Mouse (Mus musculus) yolk sac, embryonic 10.5 days (tissue): ENCODE results near the gene Tigd2.
"Not testable (repeated sequence)": the region's sequence is repeated elsewhere in the genome, so short reads cannot be mapped to it uniquely, and the experiment has no call there.

ENCODE experiments used
- DNase-seq: peaks from one replicate; pipeline ENCODE4 v3.0.0-alpha.2; 2017; ENCODE audit warnings: low spot score

Gene Tigd2

DNA sequence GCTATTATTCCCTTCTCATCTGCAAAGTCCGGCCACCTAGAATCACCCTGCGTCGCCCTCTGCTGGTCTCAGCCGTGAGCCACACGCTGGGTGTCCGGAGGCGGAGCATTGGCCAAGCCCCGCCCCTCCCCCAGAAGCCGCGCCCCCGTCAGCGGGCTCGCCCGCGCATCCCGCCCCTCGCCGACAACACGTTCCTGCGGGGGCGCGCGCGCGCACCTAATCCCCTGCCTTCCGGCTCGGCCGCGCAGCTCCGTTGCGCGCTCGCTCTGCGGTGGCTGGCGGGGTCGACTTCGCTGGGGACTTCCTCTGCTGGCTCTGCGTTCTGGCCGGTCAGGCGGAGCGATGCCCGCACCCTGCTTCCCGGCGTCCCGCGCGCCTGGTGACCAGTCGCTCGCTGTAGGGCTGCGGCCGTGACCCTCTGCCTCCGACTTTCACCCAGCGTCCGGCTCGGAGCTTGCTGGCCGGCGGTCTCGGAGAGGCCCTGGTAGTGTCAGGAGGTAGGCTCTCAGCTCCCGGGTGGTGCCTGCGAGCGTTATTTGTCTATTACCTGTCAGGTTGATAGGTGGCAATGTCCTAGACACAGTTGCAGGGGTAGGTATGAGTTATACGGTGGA lies at the start of gene Tigd2:
Gene Tigd2 (plus strand): TSS at position 186 of the 614 bp plus-strand sequence.
- peak; percentile 91 for DNase-seq

DNA sequence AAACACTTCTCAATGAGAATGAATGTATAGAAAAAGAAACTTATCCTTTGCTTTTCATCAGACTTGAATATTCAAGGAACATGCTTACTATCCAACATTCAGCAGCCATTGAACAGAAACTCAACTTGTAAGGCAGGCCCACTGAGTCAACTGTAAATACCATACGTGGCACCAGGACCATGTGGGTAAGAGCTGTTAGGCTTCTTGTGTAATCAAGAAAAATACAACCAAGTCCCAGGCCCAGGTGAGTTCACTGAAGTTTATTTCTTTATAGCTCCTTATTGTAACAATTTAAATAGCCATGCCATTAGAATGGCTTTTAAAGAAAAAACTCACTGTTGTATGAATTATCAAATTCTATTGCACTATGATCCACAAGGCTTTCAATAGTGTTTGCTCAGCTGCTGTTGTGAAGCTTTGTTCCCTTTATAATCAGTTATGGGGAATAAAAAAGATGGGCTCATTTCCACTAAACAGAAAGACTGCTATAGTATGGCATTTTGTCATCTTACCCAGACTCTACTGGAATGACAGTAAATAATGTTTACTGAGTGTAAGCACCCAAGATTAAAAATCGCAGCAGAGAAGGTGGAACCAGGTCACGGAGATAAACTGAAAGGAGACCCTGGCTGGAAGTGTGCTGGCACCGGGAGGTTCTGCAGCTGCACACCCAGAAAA lies 46.7 kb upstream of the Tigd2 start:
- DNase-seq, result no peak

DNA sequence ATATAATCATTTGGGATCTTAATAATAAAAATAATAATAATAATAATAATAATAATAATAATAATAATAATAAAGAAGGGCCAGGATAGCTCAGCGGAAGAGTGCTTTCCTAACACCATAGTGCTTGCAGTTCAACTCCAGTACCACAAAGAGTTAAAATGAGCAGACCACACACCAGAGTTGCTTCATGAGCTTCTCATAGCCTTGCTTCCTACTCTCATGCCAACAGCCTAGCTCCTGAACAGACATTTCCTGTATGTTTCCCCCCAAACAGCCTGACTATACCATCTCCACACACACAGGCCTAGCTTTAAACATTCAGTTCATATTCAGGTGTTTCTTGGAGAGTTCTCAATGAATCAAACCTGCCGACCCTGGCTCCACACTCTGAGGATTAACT lies 45.8 kb upstream of the Tigd2 start:
- DNase-seq, result no peak

DNA sequence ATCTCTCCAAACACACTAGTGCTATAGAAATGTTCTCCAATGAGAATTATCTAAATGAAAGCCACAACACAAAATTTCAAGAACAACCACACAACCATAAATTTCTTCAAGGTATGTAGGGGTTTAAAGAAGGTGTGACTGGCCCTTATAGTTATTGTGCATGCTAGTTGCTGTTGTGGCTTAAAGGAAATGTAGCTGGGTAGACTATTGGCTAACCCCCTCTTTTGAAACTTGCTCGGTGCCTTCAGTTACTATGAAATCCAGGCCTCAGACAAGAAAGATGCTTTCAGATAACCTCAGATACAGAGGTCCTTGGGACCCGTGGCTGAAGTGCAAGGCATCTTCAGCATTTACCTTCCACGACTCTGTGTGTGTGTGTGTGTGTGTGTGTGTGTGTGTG lies 45.3 kb upstream of the Tigd2 start:
- DNase-seq, result no peak

DNA sequence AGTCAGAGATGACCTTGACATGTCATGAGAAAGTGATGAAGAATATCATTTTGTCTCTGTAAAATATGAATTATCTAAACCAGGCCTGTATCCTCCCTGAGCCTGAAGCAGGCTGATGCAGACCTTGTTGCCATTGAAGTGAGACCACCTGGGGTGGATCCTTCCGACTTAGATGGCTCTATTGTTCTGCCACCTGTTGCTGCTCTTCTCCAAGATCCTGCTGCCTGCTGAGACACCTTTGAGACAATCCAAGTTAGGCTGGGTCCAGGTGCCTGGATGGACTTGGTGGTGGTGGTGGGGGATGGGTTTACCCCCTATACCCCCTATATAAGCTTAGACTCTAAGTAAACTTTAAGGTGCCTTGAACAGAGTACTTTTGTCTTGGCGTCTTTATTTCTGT lies 39.7 kb upstream of the Tigd2 start:
- no peak for DNase-seq

DNA sequence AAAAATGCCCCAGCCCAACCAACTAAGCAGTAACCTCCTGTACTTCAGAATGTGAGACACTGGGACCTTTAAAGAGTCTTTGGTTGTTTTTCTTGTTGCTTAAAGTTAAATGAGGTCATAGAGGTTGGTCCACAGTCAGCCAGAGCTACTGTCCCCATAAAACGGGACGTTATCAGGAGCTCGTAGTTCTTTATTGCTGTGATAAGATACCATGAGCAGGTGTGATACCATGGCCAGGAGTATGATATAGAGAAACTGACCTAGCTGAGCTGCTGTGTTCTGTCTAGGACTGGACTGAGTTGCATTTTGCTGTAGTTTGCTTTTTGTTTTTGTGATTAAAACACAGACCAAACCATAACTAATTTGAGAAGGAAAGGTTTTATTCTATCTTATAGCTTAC lies 37.4 kb upstream of the Tigd2 start:
- DNase-seq, result no peak

DNA sequence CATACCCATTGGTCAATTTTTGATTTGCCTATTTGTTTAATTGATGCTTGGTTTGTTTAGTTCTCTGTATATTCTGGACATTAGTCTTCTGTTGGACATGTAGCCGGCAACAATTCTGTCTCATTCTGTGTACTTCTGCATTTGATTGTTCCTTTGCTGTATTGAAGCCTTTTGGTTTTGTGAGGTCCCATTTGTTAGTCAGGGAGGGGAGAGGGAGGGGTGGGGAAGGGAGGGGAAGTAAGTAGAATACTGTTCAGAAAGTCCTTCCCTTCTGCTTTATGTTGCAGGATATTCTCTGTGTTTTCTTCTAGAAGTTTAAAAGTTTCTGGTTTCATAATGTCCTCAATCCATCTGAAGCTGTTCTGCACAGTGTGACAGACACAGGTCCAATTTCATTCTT lies 34.7 kb upstream of the Tigd2 start:
- DNase-seq, result no peak

DNA sequence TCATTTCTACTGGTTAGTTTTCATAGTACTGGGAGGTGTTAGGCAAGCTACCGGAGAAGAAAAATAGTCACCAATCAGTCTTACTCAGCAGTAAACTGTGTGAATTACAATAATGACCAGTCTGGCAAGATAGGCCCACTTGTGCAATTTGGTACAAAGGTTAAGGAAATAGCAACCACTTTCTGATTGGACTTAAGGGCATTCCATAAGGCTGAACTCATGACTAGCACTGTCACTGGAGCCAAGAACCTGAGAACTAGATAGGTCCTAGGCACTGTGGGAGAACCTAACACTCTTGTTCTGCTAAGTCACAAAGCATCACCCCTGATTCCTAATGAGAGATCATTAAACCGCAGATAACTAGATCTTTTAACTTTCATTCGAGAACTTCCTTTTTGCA lies 30.6 kb upstream of the Tigd2 start:
- peak; percentile 5 for DNase-seq

DNA sequence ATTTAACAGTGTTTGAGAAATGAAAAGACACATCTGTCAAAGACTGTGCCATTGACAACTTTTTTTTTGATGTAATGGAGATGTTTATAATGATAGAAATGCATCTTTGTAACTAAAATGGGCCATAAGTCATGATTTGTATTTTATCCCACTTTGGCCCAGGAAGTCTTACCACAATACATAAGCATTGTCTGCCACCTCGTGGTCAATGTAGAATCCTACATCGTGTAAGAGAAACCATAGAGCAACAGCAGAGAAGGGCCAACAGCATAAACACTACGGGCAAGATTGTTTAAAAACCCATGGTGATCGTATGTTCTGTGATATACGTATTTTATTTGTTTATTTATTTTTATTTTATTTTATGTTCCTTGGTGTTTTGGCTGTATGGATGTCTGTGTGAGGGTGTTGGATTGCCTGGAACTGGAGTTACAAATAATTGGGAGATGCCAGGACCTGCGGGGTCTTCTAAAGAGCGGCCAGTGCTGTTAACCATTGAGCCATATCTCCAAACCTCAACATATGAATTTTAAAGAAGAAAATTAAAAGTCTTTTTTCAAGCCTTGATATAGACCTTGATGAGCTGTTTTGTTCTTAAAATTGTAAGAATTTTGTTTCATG lies 28.2 kb upstream of the Tigd2 start:
- DNase-seq, result peak; percentile 17

DNA sequence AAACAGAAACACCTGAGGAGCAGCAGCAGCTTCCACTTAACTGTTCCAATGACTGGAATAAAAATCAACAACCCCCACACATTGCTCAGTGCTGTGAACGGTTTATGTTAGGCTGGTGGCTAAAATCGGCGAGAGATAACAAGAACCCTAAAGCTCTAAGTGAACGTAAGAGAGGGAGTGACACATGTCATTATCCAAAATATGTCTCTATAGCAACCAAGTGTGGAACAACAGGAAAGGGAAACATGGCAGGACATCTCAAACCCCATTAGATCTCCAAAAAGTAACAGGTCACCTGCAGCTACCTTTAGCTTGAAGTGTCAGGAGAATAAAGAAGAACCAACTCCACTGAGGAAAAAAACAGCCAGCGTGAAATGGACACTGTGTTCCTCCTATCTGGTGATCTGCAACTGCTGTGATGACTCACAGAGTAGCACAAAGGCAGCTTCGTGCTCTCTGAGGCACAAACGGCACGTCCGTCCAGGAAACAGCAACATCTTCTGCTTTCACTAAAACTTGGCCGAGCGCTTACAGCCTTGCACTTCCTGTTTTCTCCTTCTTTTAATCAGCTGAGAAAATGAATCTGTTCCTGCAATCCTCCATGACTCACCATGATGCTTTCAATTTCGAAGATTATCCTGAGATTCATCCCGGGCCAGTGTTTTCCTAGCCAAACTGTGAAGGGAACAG lies 23.5 kb upstream of the Tigd2 start:
- DNase-seq, result no peak

DNA sequence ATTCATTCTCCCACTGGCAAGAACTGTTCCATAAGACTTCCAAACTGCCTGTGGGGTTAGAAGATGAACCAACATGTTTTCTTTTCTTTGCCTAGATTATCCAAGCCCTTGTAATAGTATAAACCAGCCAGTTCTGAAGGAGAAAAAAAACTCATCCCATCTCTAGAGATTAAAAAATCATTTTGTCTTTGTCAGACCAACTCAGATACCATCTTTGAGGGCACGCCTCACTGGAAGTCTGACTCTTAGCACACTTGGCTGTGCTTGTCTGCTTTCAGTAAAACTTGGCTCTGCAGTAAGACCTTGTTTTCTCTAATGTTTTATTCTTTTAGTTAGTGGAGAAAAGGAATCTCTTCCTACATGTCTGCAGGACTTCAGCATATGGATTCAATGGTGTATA lies 18.7 kb upstream of the Tigd2 start:
- no peak for DNase-seq

DNA sequence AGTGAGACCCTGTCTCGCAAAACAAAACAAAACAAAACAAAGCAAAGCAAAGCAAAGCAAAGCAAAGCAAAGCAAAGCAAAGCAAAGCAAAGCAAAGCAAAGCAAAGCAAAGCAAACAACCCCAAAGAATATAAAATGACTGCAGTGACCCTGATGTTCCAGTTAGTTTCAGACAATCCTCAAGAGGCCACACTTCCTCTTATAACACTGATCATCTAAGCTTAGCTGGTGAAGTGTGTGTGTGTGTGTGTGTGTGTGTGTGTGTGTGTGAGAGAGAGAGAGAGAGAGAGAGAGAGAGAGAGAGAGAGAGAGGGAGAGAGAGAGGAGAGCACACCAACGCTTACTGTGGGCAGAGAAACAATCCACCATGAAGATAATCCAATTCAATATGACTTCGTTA lies 14.2 kb upstream of the Tigd2 start:
- not testable (repeated sequence) for DNase-seq

DNA sequence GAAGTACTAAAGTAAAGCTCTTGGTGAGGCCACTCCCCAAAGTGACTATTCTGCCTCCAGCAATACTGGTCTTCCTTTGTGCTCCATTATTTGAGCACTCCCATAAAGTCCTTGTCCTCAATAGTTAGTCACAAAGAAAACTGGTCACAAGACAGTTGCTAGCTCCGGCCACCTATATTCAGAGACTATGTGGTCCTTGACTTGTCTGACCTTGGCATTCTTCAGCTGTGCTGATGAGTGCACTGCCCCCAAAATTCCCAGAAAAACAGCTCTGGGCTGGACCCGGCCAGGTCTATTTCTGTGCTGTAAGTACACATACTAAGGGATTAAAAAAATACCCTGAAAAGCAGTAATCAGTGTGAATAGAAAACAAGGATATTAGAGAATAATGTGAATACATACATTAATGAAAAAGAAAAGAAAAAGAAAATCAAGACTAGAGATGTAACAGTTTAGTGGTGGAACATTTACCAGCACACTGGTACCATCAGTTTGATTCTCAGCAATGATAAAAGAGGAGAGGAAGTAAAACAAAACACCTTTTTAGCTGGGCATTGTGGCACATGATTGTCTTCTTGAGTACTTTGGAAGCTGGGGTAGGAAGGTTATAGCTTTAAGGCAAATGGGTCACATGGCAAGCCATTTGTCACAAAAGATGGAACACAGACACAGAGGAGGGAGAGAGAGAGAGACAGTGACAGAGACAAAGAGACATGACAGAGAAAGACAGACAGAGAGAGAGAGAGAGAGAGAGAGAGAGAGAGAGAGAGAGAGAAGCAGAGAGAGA lies 12.6 kb upstream of the Tigd2 start:
- DNase-seq, result no peak

DNA sequence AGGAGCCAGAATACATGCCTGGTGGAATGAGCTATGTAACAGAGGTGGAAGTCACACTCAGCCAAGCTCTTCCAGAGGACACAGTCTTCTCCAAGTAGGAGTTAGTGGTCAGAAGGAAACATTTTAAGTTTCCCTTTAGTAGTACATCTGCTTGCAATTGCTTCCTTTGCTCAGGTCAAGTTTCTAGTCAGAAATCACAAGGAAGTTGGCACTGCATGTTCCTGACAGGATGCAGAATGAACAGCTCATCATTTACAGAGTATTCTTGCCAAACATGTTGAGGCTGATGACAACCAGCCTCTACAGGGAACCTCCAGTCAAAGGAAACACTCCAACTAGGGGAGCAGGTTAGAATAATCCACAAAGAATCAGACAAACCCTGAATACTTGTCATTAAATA lies 11.9 kb upstream of the Tigd2 start:
- no peak for DNase-seq

DNA sequence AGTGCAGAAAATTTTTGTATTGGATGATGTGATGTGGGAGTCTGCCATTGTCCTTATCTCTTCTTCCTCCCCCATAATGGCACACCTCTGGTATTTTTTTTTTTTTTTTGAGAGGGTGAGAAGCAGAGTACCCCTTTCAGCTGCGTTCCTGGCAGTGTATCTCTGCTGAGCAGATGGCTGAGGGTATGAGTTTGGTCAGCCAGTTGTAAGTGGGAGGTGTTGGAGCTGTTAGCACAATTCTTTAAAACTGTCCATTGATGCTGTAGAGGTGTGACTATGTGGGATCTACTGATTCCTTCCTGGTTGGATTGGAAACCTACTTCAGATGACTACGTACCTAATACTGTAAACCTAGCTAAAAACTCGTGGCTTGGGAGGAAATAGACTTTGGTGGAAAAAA lies 10.3 kb upstream of the Tigd2 start:
- DNase-seq, result no peak

DNA sequence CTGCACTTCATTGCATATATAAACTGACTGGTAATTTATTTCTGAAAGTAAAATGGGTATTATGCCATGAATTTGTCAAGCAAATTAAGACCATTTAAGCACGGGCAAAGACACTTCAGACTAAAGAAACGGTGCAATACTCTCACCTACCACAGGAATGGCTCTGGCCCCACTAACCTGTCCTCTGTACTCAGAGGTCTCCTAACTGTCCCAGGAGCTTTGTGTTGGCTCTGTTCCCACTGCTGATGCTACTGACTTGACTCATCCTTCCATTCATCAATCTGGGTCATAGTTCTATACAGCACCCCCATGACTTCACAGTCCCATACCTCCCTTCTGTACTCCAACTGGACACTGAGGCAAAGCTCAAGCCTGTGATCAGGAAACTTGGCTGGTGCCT lies 9.6 kb upstream of the Tigd2 start:
- DNase-seq, result no peak

DNA sequence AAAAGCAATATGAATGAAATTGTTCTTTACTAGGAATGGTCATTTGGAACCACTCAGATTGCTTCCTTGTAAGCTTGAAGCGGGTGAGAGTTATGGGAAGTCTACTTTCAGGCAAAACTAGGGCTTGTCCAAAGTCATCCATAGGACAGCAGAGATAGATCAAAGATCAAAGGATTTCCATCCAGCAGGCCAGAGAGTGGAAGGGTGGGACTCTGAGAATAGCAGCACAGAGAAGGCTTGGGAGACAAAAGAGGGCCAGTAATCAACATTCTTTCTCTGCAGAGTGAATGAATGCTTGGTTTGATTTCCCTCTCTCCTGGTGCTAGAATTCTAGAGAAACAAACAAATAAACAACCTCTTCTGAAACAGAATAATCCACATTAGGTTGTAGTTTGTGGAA lies 1.1 kb upstream of the Tigd2 start:
- DNase-seq, result no peak

DNA sequence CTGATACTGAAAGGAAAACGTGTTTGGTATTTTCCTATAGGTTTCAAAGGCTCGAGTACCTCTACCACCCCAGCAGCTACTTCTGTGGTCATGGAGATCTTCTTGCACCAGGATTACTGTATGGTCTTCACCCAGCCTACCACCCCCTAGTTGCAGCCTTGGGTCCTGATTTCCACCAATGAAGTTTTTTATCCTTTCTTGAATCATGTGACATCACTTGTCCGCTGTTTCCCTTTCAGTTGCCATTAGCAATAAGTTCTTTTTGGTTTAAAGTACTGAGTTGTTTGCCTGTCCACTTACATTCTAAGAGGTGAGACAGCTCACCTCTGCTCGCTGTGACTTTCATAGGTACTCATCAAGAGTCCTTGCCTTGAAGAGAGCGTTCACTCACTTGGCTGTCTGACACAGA lies 633 bp downstream of the Tigd2 start:
- DNase-seq, result no peak

DNA sequence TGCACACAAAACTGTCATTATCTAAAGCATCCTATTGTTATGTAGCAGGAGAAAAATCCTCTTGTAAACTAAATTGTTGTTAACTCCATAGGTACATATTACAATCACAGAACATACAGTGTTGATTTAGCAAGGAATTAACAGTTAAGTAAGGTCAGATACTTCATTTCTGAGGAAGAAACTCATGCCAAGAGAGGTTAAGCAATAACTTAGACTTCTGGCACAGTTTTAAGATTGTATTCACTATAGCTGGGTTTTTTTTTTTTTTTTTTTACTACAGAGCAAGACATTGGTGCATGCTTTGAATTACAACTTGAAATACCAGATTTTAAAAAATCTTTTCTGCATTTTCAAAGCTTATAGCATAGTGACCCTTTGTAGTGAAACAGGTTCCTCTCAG lies 24.5 kb downstream of the Tigd2 start:
- no peak for DNase-seq

DNA sequence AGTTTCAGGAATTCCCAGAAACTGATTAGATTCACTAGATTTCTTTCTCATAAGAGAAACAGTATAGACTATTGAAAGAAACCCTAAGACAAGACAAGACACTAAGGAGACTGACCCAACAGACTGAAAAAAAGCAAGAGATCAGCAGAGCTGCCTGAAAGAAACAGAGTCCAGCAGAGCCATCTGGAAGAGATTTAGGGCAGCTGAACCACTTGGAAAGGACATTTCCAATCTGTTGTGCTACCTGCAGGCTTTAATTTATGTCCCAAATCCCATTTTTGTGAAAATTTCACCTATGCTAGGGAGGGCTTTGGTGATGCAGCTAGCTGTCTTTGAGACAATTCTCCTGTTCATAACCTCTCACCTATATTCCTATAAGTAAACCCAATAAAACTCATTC lies 25.0 kb downstream of the Tigd2 start:
- no peak for DNase-seq

DNA sequence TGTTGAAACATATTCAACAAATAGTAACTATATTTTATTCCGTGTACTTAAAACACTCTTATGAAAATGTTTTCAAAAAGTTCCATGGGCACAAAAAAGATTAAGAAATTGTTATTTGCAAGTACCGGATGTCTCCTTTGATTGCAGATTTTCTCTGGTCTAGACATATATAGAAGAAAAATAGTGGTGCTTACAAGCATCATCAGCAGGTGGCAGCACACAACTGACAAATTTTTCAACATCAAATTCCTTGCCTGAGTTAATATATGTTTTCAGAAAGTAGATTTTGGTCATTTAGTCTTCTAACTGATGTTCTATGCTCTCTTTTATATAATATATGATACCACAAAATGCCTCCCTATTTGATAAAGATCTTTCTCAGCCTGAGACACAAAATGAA lies 41.0 kb downstream of the Tigd2 start:
- no peak for DNase-seq

DNA sequence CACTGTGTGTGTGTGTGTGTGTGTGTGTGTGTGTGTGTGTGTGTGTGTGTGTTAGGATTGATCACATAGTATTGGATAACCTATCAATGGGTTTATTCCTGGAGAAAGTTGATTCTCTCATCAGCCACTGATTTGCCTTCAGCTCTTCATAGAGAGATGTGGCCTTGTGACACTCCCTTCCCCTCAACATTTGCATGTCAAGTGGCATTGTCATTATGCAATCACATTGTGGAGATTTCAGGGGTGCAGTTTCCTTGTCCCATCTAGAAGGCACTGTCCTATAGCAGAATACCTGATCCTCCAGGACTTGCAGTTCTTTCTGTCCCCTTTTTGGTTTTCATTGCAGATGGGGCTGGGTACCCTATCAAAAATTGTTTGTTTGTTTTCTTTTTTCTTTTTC lies 41.9 kb downstream of the Tigd2 start:
- no peak for DNase-seq
